Mouse (Mus musculus) heart, postnatal 14 days (tissue): ENCODE data around the gene Cmss1. TPM values are rescaled to one million over a fixed set of nuclear protein-coding genes. Genes with fewer than 3 reads are reported as not detected.

ENCODE experiments used
- DNase-seq, 2 experiments: peaks; one replicate each; pipeline ENCODE4 v3.0.0; 2021 to 2022
- intact Hi-C: fragments of 180-260 bp; cut with DNase I; formaldehyde crosslinking; loops from one replicate; pipeline ENCODE4 v1.15.1; 2025
- total RNA-seq, 2 experiments: library from RNA; stranded (reverse); gene quantifications; 2 replicates each; pipeline ENCODE4 v1.2.3; 2021

Gene Cmss1
- total RNA-seq, 2 experiments from 2014 or later: 54.0 to 56.2 TPM

GRCm38 (mm10) chr16:57563453-57563852 lies 43.2 kb downstream of the Cmss1 start:
- DNase-seq: no peak
- intact Hi-C loops: no loop called here

DNA sequence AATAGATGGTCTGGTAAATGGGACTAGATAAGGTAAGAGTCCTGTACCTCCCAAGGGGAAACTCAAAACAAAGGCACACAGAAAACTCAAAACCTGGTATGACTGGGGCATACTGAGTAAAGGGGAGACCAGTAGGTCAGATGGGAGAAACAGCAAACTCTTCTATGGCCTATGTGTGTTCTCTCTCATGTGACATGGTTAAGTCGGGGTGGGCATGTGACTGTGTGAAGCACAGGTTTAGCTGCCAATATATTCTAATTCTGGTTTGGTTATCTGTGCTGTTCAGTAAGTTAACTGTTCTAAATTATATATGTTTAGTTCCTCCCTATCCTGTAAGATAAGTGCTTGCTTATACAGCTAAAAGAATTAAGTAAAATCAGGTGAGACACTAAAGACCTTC lies 46.5 kb downstream of the Cmss1 start:
- intact Hi-C loops: no loop called here
- DNase-seq: no peak

- DNase-seq: no peak
- intact Hi-C loops: no loop called here
These were observed 48.4 kb downstream of the Cmss1 start for GRCm38 (mm10) chr16:57558258-57558657.

GRCm38 (mm10) chr16:57556244-57556643 lies 50.4 kb downstream of the Cmss1 start:
- intact Hi-C loops: no loop called here
- no peak for DNase-seq

DNA sequence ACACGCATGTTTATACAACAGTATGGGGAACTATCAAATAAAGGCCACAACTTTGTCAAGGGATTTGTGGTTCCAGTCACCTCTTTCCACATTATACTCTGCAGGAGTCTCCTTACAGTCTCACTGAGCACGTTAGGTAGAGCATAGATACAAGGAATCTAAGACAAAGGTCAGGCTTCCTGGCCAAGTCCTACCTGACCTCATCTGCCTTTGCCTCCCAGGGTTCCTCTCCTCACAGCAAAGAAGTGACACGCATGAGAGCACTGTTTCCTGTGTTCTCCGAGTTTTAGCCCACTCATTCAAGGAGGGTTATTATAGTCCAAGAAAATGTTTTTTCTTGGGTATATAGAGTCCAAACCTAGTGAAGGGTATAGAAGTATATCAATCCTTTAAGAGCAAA lies 51.0 kb downstream of the Cmss1 start:
- intact Hi-C loops: no loop called here
- no peak for DNase-seq

DNA sequence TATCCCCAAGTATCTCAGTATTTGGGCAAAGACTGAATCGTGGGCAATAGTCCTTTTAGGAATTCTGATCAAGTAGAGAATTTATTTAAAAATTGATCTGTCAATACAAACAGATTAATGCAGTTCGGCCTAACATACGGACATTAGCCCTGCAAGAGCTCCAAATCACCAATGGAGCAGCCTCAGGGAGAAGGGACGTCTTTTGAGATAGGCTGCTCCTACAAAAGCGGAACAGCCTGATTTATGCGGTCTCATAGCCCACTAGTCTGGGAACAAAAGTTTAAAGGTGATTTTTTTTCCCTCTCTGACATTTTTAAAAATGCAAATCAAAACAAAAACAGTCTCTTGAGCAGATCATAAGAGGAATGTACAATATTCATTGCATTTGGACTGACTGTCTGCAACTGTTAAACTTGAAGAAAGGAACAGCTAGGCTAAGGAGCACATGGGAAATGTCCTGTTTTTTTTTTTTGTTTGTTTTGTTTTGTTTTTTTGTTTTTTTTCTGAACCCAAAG lies 51.7 kb downstream of the Cmss1 start:
- no peak for DNase-seq
- intact Hi-C loops: loop anchor here (5.0 kb wide), 1 partner anchor 133 kb away; no protein-coding TSS in a partner anchor

- intact Hi-C loops: loop anchor here (5.0 kb wide), 1 partner anchor 131 kb away; no protein-coding TSS in a partner anchor
- DNase-seq: no peak
These were observed 53.4 kb downstream of the Cmss1 start for GRCm38 (mm10) chr16:57553235-57553634.

- intact Hi-C loops: loop anchor here (5.0 kb wide), 1 partner anchor 130 kb away; no protein-coding TSS in a partner anchor
- DNase-seq: no peak
These were observed 54.0 kb downstream of the Cmss1 start for GRCm38 (mm10) chr16:57552709-57553108.

- intact Hi-C loops: loop anchor here (5.0 kb wide), 1 partner anchor 129 kb away; no protein-coding TSS in a partner anchor
- DNase-seq: no peak
These were observed 55.0 kb downstream of the Cmss1 start for GRCm38 (mm10) chr16:57551617-57552016.

DNA sequence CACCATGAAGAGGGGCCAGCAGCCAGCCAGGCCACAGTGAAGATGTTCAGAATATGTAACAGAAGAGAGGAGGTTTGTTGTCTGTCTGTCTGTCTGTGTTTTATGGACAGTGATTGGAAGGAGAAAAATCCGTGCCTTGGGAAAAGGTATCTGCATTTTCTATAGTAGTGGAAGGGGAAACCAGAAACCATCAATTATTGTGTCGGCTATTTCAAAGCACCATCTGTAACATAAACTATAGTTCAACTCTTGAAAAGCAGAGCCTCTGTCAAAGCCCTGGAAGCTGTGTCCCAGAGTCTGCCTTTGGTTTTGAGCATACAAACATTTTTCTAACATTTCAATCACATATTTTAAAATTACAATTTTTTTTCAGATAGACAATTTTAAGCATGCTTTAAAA lies 55.8 kb downstream of the Cmss1 start:
- no peak for DNase-seq
- intact Hi-C loops: loop anchor here (5.0 kb wide), 1 partner anchor 129 kb away; no protein-coding TSS in a partner anchor

GRCm38 (mm10) chr16:57550088-57550487 lies 56.6 kb downstream of the Cmss1 start:
- intact Hi-C loops: loop anchor here (5.0 kb wide), 1 partner anchor 128 kb away; no protein-coding TSS in a partner anchor
- DNase-seq: no peak

DNA sequence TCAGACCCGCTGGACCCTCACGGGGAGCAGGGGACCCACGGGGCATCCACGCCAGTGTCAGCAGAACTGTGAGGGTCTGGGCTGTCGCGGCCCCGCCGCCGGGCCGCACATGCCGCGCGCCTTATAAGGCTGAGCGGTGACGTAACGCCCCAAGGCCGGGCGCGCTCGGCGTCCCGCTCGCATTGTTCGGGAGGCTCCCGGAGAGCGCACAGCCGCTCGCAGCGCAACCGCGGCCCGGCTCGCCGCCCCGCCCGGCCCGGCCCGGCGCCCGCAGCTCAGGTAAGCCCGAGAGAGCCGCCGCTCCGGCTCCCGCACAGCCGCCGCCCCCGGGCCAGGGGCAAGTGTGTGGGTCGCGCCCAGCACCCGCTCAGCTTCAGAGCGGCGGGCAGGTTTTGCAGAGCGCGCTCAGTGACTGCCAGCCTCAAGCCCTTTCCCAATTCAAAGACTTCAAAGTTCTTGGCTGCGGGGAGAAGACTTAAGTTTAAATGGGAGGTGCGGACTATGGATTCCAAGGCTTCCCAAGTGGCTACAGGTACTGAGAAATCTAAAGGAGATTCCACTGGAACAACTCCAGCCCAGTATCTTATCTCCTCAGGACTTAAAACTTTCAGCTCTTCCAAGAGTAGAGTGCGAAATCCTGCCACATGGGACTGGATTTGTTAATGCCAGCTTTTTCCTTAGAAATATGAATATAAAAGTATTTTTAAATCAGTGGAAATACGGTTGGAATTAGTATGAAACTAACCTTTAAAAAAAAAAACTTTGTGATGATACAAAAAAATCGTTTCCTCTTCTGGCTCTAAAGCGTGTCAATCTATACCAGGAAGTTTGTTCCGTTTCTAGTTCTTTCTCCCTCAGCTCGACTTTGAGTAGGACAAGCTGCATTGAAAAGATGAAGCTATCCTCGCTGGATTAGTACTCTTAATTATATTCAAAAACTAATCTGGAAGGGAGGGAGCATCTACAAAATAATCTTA lies 57.3 kb downstream of the Cmss1 start:
- peak; percentile 88 to 90 for DNase-seq

GRCm38 (mm10) chr16:57548608-57549007 lies 58.1 kb downstream of the Cmss1 start:
- intact Hi-C loops: loop anchor here (5.0 kb wide), 1 partner anchor 46 kb away; no protein-coding TSS in a partner anchor
- DNase-seq: no peak

More for the DNA sequence above, 57.3 kb downstream of the Cmss1 start:
- intact Hi-C loops: loop anchor here (5.0 kb wide), 2 partner anchors 47 to 127 kb away; no protein-coding TSS in a partner anchor

- DNase-seq: no peak
- intact Hi-C loops: loop anchor here (5.0 kb wide), 1 partner anchor 44 kb away; no protein-coding TSS in a partner anchor
These were observed 60.3 kb downstream of the Cmss1 start for GRCm38 (mm10) chr16:57546355-57546754.

GRCm38 (mm10) chr16:57544441-57544840 lies 62.2 kb downstream of the Cmss1 start:
- intact Hi-C loops: no loop called here
- no peak for DNase-seq

DNA sequence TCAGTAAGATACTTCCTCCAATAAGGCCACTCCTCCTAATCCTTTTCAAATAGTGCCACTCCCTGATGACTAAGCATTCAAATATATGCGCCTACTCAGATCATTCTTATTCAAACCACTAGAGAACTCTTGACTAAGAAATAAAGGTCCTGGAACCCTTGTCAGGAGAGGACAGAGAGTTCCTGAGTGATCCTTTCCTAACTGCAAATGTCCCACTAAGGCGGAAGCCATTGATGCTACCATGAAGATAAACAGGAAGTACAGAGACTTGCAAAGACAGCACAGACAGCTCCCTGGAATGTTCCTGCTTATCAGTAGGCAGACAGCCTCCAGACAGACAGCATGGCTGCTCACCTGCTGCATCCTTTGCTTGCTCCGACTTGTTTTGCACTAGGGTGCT lies 63.4 kb downstream of the Cmss1 start:
- no peak for DNase-seq
- intact Hi-C loops: no loop called here

- intact Hi-C loops: no loop called here
- no peak for DNase-seq
These were observed 70.2 kb downstream of the Cmss1 start for GRCm38 (mm10) chr16:57536511-57536910.

GRCm38 (mm10) chr16:57534811-57535210 lies 71.9 kb downstream of the Cmss1 start:
- intact Hi-C loops: no loop called here
- no peak for DNase-seq

GRCm38 (mm10) chr16:57534365-57534764 lies 72.3 kb downstream of the Cmss1 start:
- no peak for DNase-seq
- intact Hi-C loops: no loop called here

- intact Hi-C loops: no loop called here
- no peak for DNase-seq
These were observed 74.6 kb downstream of the Cmss1 start for GRCm38 (mm10) chr16:57532081-57532493.

DNA sequence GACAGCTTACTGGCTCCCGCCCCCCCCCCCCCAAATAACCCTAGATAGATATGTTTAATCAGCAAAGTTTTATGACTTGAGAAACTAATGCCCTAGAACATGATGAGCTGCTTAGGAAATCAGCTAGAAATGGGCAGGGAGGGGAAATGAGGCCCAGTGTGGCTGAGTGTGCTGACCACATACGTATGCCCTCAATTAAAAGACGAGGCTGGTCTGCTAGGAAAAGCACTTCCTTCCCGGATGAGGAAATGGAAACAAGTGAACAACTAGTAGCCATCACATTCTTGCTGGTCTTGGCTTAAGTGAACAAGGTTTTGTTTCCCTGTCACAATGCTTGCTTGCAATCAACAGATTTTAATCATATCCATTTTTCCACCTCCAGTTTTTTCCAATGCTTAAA lies 76.1 kb downstream of the Cmss1 start:
- intact Hi-C loops: no loop called here

More for the DNA sequence above, 76.1 kb downstream of the Cmss1 start:
- no peak for DNase-seq
